Mouse (Mus musculus): ENCODE results near the gene Ranbp9. TPM values are rescaled to one million over a fixed set of nuclear protein-coding genes. Genes with fewer than 3 reads are reported as not detected.
A peak's percentile ranks its signal among the peaks of the same experiment; 100 is the strongest.

Gene Ranbp9
- total RNA-seq, 2 experiments from 2014 or later, result 36.8 to 60.4 TPM

DNA sequence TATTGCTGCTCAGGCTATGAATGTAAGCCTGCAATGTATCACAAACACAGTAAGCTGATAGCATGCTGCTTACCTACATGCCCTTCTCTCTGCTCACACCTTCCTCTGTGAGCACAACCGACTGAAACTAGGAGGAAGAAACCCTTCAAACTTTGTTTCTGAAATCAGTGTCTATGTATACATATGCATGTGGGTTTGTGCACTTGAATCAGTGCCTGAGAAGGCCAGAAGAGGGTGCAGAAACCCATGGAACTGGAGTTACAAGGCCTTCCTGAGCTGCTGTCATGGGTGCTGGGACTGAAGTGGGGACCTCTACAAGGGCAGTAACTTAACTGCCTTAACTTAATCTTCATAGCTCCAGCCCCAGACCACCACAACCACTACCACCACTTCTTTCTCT, 23.9 kb downstream of the Ranbp9 start:
- ATAC-seq (replicated peaks; ENCODE audit: low FRiP score, low TSS enrichment, poor library complexity, severe bottlenecking), result no peak

GRCm38 (mm10) chr13:43454431-43454830, 26.7 kb downstream of the Ranbp9 start:
- no peak for ATAC-seq (replicated peaks; ENCODE audit: low FRiP score, low TSS enrichment, poor library complexity, severe bottlenecking)

DNA sequence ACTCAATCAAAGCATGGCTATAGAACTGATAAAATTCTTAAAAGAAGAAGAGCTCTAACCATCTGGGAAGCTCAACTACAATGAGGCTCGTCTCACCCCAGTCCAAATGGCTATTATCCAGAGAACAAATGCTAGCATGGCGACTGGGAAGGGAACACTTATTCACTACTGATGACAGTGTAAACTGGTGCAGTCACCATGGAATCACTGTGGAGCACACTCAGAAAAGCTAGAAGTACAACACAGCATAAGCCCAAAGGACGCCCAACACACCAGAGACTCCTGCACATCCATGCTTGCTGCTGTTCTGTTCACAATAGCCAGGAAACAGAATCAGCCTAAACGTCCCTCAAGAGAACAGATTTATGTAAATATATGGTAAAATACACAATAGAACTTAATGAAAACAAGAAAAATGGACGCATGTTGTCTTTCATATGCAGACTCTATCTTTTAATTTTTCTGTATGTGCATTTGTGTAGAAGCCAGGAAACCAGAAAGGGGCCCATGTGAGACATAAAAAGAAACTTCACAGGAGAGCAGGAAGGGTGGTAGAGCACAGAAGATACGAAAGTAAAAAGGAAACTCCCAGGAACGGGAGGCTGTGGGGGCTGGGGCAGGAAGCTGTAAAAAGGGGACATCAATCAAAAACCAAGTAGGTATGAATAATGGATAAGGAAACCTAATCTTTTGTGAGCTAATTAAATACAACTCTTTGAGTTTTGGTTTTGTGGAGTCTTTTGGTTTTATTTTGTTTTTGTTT, 28.1 kb downstream of the Ranbp9 start:
- ATAC-seq (replicated peaks; ENCODE audit: low FRiP score, low TSS enrichment, poor library complexity, severe bottlenecking), result no peak

- no peak for ATAC-seq (replicated peaks; ENCODE audit: low FRiP score, low TSS enrichment, poor library complexity, severe bottlenecking)
These were observed 28.9 kb downstream of the Ranbp9 start for GRCm38 (mm10) chr13:43452177-43452576.

GRCm38 (mm10) chr13:43450686-43451085, 30.4 kb downstream of the Ranbp9 start:
- ATAC-seq (replicated peaks; ENCODE audit: low FRiP score, low TSS enrichment, poor library complexity, severe bottlenecking), result no peak

DNA sequence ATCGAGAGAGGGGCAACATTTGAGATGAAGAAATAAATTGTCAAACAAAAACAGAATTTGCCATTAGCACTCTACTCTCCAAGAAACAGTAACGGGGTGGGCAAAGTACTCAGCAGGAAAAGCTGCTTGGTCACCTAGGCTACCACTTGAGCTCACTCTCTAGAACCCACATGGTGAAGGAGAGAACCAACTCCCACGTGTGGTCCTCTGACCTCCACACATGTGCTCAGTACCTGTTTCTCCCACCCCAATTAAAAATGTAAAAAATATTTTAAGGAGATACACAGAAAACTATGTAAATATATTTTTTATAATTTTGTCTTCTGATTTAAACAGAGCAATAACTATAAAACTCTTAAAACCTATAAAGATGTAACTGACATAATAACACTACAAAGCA, 33.4 kb downstream of the Ranbp9 start:
- ATAC-seq (replicated peaks; ENCODE audit: low FRiP score, low TSS enrichment, poor library complexity, severe bottlenecking), result no peak

- peak; percentile 57 for ATAC-seq (replicated peaks; ENCODE audit: low FRiP score, low TSS enrichment, poor library complexity, severe bottlenecking)
These were observed 35.3 kb downstream of the Ranbp9 start for GRCm38 (mm10) chr13:43445754-43446153.

DNA sequence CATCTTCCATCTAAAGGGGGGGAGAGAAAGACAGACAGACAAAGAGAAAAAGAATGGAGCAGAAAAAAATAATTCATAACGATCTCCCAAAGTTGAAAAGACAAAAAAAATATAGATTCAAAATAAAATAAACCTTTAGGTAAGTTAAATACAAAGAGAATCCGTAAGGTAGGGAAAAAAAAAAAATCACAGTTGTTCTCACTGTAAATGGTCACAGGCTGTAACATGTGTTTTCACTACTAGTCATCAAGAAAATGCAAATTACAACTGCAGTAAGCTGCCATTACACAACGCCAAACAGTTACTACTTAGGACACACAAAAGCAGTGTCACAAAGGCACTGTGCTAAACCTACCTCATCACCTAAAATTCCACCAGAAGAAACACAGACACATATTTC, 36.4 kb downstream of the Ranbp9 start:
- no peak for ATAC-seq (replicated peaks; ENCODE audit: low FRiP score, low TSS enrichment, poor library complexity, severe bottlenecking)

DNA sequence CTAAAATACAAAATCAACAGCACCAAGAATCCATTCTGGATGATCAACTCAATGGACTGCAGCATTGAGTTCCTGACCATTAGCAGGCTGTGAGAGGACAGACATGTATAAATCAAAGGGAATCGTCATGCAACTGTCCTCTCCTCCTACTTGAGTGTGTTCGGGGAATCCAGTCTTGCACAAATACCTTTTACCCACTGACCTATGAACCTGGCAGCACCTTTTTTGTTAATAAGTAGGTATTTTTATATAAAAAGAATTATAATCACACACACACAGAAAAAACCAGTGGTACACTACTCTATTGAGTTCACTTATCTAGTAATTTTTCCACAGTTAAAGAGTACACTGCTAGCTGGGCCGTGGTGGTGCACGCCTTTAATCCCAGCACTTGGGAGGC, 37.4 kb downstream of the Ranbp9 start:
- ATAC-seq (replicated peaks; ENCODE audit: low FRiP score, low TSS enrichment, poor library complexity, severe bottlenecking), result no peak

DNA sequence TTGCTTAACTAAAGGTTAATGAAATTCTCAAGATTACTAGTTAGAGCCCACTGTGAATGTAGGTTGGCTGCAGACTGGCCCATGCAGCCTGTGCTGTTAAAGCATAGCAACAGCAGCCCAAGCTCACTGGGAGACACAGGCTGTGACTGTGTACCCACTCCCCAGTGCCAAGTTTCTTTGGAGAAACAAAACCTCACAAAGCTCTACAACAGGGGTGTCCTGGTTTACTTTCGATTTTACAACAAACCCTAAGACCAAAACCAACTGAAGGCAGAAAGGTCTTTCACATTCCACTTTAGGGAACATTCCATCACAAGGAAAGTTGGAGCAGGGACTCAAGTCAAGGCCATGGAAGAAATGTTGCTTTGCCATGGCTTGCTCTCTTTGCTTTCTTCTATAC, 38.5 kb downstream of the Ranbp9 start:
- no peak for ATAC-seq (replicated peaks; ENCODE audit: low FRiP score, low TSS enrichment, poor library complexity, severe bottlenecking)

GRCm38 (mm10) chr13:43440376-43440775, 40.7 kb downstream of the Ranbp9 start:
- 0 out of 2 replicates have a peak, but pooled peaks have one; percentile 47 for ATAC-seq (replicated peaks; ENCODE audit: low FRiP score, low TSS enrichment, poor library complexity, severe bottlenecking)

- no peak for ATAC-seq (replicated peaks; ENCODE audit: low FRiP score, low TSS enrichment, poor library complexity, severe bottlenecking)
These were observed 47.7 kb downstream of the Ranbp9 start for GRCm38 (mm10) chr13:43433395-43433794.

GRCm38 (mm10) chr13:43428436-43428835, 52.6 kb downstream of the Ranbp9 start:
- no peak for ATAC-seq (replicated peaks; ENCODE audit: low FRiP score, low TSS enrichment, poor library complexity, severe bottlenecking)

- no peak for ATAC-seq (replicated peaks; ENCODE audit: low FRiP score, low TSS enrichment, poor library complexity, severe bottlenecking)
These were observed 65.8 kb downstream of the Ranbp9 start for GRCm38 (mm10) chr13:43415249-43415648.

- ATAC-seq (replicated peaks; ENCODE audit: low FRiP score, low TSS enrichment, poor library complexity, severe bottlenecking), result no peak
These were observed 67.5 kb downstream of the Ranbp9 start for GRCm38 (mm10) chr13:43413611-43414010.

DNA sequence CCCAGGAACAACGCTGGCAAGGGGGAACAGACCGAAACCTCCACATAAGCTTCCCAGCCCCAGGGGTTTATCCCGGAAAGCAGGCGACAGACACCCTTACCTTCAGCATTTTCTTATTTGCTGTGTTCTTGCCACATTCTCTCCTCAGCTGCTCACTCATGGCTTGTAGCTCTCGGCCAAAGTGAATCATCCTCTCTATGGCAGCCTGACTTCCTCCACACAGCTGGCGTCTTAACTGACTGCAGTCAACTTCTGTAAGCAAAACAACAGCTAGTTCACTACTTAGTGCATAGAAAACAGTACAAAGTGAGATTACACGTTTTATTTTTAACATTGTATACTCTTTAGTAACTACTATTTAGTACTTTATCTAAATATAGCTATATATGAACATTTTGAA, 68.8 kb downstream of the Ranbp9 start:
- ATAC-seq (replicated peaks; ENCODE audit: low FRiP score, low TSS enrichment, poor library complexity, severe bottlenecking), result no peak

DNA sequence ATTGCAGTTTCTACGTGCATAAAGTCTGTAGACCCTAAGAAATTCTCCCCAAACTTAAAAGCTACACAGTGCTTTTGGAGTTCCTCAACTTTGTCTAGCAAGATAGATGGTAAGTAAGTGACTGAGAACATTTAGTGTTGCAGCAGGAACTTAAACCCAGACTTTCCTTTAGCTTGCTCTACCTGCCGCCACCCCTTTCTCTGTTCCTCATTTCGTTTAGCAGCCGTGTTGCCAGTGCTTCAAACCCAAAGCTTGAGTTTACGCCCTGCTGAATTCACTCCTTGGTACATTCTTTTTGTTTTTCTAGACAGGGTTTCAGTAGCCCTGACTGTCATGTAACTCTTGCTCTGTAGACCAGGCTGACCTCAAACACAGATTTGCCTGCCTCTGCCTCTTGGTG, 81.5 kb downstream of the Ranbp9 start:
- ATAC-seq (replicated peaks; ENCODE audit: low FRiP score, low TSS enrichment, poor library complexity, severe bottlenecking), result no peak

DNA sequence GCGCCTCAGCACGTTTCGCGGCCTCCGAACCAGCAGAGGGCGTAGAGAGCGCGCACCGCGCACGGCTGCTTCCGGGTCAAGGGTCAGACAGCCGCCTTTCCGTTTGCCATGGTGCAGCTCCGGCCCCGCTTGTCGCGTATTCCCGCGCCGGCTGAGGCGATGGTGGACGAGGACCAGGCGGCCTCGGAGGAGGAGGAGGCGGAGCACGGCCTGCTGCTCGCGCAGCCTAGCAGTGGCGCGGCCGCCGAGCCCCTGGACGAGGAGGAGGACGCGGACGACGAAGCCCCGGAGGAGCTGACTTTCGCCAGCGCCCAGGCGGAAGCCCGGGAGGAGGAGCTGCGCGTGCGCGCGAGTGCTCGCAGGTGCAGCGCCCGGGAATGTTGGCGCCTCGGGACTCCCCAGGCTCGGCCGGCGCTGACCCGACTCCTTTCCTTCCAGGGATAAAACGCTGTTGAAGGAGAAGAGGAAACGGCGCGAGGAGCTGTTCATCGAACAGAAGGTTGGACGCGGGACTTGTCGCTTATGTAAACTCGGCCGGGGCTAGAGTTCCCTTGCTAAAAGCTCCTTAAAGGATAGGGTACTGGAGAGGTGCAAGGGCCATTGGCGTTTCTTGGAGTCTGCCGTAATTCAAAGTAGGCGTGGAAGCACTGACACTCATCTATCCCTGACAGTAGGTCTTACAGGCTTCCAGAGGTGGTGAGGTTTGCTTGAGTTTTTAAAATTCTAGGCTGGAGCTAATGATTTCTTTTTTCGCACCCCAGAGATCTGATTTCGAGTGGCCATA, 82.6 kb downstream of the Ranbp9 start, which contains the start of gene Nol7:
Gene Nol7 (plus strand): TSS at position 94 of the 784 bp plus-strand sequence.
- ATAC-seq (replicated peaks; ENCODE audit: low FRiP score, low TSS enrichment, poor library complexity, severe bottlenecking), result peak; percentile 85

DNA sequence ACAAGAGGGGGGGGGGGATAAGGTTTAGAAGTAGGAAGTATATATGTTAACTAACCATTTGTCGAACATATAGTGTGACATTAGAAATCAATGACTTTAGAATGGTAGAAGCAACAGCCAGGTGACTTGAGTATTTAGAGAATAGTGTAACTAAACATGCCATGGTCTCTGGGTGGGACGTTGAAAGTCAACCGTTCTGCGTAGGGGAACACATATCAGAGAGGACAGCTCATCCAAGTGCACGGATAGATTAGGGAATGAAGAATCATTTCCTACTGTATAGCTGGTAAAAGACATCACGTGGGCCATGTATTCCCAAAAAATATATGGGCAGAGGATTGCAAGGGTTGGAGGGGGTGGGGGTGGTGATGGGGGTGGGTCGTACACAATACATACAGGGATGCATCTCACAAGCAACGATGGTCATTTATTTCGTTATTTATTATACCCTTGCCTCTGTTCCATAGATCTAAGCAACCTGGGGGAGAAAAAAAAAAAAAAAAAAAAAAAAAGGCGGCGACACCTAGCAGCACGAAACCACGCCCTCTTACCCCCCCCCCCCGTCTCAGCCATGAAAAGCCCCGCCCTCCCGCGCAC, 83.3 kb downstream of the Ranbp9 start:
- ATAC-seq (replicated peaks; ENCODE audit: low FRiP score, low TSS enrichment, poor library complexity, severe bottlenecking), result no peak

- ATAC-seq (replicated peaks; ENCODE audit: low FRiP score, low TSS enrichment, poor library complexity, severe bottlenecking), result no peak
These were observed 95.8 kb downstream of the Ranbp9 start for GRCm38 (mm10) chr13:43385321-43385720.

Measured in megakaryocyte-erythroid progenitor cell, adult 5-6 weeks (primary cell).